Mouse (Mus musculus) cortical plate, adult 2 months (tissue): Measurements from ENCODE around the gene Dbh.

ENCODE experiments used
- CTCF ChIP-seq: fragments of 200-500 bp; IDR thresholded peaks from 2 replicates; pipeline ENCODE4 v1.5.1; 2011; ENCODE audit warnings: mild to moderate bottlenecking, control low read depth, low read length; ENCODE audit not compliant: insufficient read depth; ENCODE audit errors: extremely low read depth
- POLR2A ChIP-seq: fragments of 200-500 bp; IDR thresholded peaks from 2 replicates; pipeline ENCODE4 v1.6.1; 2011; ENCODE audit warnings: mild to moderate bottlenecking, low read length, control low read depth; ENCODE audit not compliant: insufficient read depth; ENCODE audit errors: extremely low read depth

DNA sequence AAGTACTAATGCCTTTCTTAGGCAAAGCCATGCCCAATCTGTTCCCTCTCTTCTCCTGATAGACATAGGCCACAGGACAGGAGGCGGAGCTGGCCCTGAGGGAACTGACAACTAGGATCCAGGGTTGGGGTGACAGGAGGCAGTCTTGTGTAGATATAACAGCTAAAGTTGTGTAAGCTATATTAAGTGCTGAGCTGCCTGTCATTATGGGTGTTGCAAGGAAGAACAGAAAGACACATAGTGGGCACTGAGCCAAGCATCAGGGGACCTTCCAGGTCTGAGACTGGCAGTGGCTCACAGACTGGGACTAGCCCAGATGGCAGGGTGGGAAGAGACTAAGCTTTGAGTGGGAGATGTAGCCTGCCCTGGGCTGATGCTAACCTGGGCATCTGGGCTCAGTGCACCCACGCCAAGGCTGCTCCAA, 53.1 kb downstream of the Dbh start:
- TF ChIP-seq POLR2A (no peak), CTCF (no peak)
